Mouse (Mus musculus) left cerebral cortex, postnatal 25 days (tissue): ENCODE results near the gene Skap2. TPM values are rescaled to one million over a fixed set of nuclear protein-coding genes. Genes with fewer than 3 reads are reported as not detected.

ENCODE experiments used
- DNase-seq, 2 experiments: peaks; one replicate each; pipeline ENCODE4 v3.0.0; 2022; ENCODE audit warnings: low spot score in 2 of 2, mixed read lengths in 1 of 2
- intact Hi-C: fragments of 180-260 bp; cut with DNase I; formaldehyde crosslinking; loops from one replicate; pipeline ENCODE4 v1.15.1; 2025
- total RNA-seq, 2 experiments: library from RNA; stranded (reverse); gene quantifications; 2 replicates each; pipeline ENCODE4 v1.2.3; 2021

Gene Skap2
- total RNA-seq, 2 experiments from 2014 or later, result 9.1 to 10.8 TPM

- intact Hi-C loops, result no loop called here
These were observed 148.8 kb downstream of the Skap2 start for GRCm38 (mm10) chr6:51863508-51863907.

GRCm38 (mm10) chr6:51860300-51860699 is 152.0 kb downstream of the Skap2 start:
- intact Hi-C loops, result no loop called here
- no peak for DNase-seq

More at GRCm38 (mm10) chr6:51863508-51863907, 148.8 kb downstream of the Skap2 start:
- no peak for DNase-seq

GRCm38 (mm10) chr6:51857821-51858220 is 154.5 kb downstream of the Skap2 start:
- intact Hi-C loops, result loop anchor here (1.0 to 10.0 kb wide), 5 partner anchors 133 to 649 kb away; partner anchors contain the start of gene Cbx3
- DNase-seq, result peak; percentile 94 to 97

GRCm38 (mm10) chr6:51853291-51853690 is 159.1 kb downstream of the Skap2 start:
- intact Hi-C loops, result loop anchor here (10.0 kb wide), 1 partner anchor 128 kb away; no protein-coding TSS in a partner anchor
- no peak for DNase-seq

- DNase-seq, result no peak
- intact Hi-C loops, result loop anchor here (10.0 kb wide), 1 partner anchor 128 kb away; no protein-coding TSS in a partner anchor
These were observed 159.7 kb downstream of the Skap2 start for GRCm38 (mm10) chr6:51852643-51853042.

- intact Hi-C loops, result loop anchor here (10.0 kb wide), 1 partner anchor 127 kb away; no protein-coding TSS in a partner anchor
- no peak for DNase-seq
These were observed 160.8 kb downstream of the Skap2 start for GRCm38 (mm10) chr6:51851544-51851943.

- intact Hi-C loops, result loop anchor here (10.0 kb wide), 1 partner anchor 125 kb away; no protein-coding TSS in a partner anchor
- no peak for DNase-seq
These were observed 162.1 kb downstream of the Skap2 start for GRCm38 (mm10) chr6:51850030-51850817.

- intact Hi-C loops, result loop anchor here (2.0 to 5.0 kb wide), 2 partner anchors 107 to 257 kb away; no protein-coding TSS in a partner anchor
- peak in 1 of 2 experiments; percentile 54 for DNase-seq
These were observed 162.8 kb downstream of the Skap2 start for GRCm38 (mm10) chr6:51849561-51849960.

- DNase-seq, result no peak
These were observed 168.2 kb downstream of the Skap2 start for GRCm38 (mm10) chr6:51844106-51844505.

GRCm38 (mm10) chr6:51843081-51843480 is 169.3 kb downstream of the Skap2 start:
- intact Hi-C loops, result no loop called here
- DNase-seq, result no peak

More at GRCm38 (mm10) chr6:51844106-51844505, 168.2 kb downstream of the Skap2 start:
- intact Hi-C loops, result no loop called here

GRCm38 (mm10) chr6:51838177-51838576 is 174.2 kb downstream of the Skap2 start:
- intact Hi-C loops, result no loop called here

GRCm38 (mm10) chr6:51833362-51833761 is 179.0 kb downstream of the Skap2 start:
- intact Hi-C loops, result no loop called here
- DNase-seq, result peak in 1 of 2 experiments; percentile 32

More at GRCm38 (mm10) chr6:51838177-51838576, 174.2 kb downstream of the Skap2 start:
- DNase-seq, result no peak

GRCm38 (mm10) chr6:51825621-51826021 is 186.7 kb downstream of the Skap2 start:
- no peak for DNase-seq
- intact Hi-C loops, result no loop called here

- intact Hi-C loops, result no loop called here
- DNase-seq, result no peak
These were observed 188.1 kb downstream of the Skap2 start for GRCm38 (mm10) chr6:51824136-51824830.

- no peak for DNase-seq
- intact Hi-C loops, result no loop called here
These were observed 190.3 kb downstream of the Skap2 start for GRCm38 (mm10) chr6:51822049-51822448.

GRCm38 (mm10) chr6:51820853-51821252 is 191.5 kb downstream of the Skap2 start:
- DNase-seq, result no peak
- intact Hi-C loops, result no loop called here

GRCm38 (mm10) chr6:51816892-51817621 is 195.3 kb downstream of the Skap2 start:
- intact Hi-C loops, result no loop called here
- DNase-seq, result no peak

- DNase-seq, result no peak
- intact Hi-C loops, result no loop called here
These were observed 201.4 kb downstream of the Skap2 start for GRCm38 (mm10) chr6:51810906-51811305.

- DNase-seq, result no peak
- intact Hi-C loops, result no loop called here
These were observed 203.1 kb downstream of the Skap2 start for GRCm38 (mm10) chr6:51809164-51809824.
